Mouse (Mus musculus) neural tube, embryonic 14.5 days (tissue): Measurements from ENCODE around the gene Washc2. TPM values are rescaled to one million over a fixed set of nuclear protein-coding genes. Genes with fewer than 3 reads are reported as not detected.

Experiments used
- ATAC-seq: fragments of 200-750 bp; cut with Nextera tagmentation; 2 replicates; pipeline ENCODE4 v1.8.0; 2017; ENCODE audit warnings: low read depth, mild to moderate bottlenecking, moderate TSS enrichment, moderate library complexity
- H3K27ac ChIP-seq: fragments of 300-500 bp; sonication (generic); 2 replicates; pipeline ENCODE4 v1.5.1; 2014; ENCODE audit warnings: low read depth, mild to moderate bottlenecking, control low read depth, low read length, moderate library complexity, mixed read lengths
- H3K27me3 ChIP-seq: fragments of 300-500 bp; sonication (generic); 2 replicates; pipeline ENCODE4 v1.6.1; 2014; ENCODE audit warnings: low read length; ENCODE audit not compliant: control insufficient read depth, insufficient read depth
- H3K36me3 ChIP-seq: fragments of 300-500 bp; sonication (generic); 2 replicates; pipeline ENCODE4 v1.6.1; 2014; ENCODE audit warnings: low read length, mixed read lengths; ENCODE audit not compliant: control insufficient read depth, insufficient read depth
- H3K4me1 ChIP-seq: fragments of 300-500 bp; sonication (generic); 2 replicates; pipeline ENCODE4 v1.6.1; 2014; ENCODE audit warnings: low read length; ENCODE audit not compliant: control insufficient read depth, insufficient read depth
- H3K4me2 ChIP-seq: fragments of 300-500 bp; sonication (generic); 2 replicates; pipeline ENCODE4 v1.6.1; 2014; ENCODE audit warnings: mild to moderate bottlenecking, low read depth, low read length, control low read depth
- H3K4me3 ChIP-seq: fragments of 300-500 bp; sonication (generic); 2 replicates; pipeline ENCODE4 v1.5.1; 2014; ENCODE audit warnings: low read depth, low read length, control low read depth, mixed read lengths
- H3K9ac ChIP-seq: fragments of 300-500 bp; sonication (generic); replicated peaks from 2 replicates; pipeline ENCODE4 v1.6.1; 2014; ENCODE audit warnings: low read depth, mild to moderate bottlenecking, control low read depth, low read length, mixed read lengths
- H3K9me3 ChIP-seq: fragments of 300-500 bp; sonication (generic); 2 replicates; pipeline ENCODE4 v1.6.1; 2016; ENCODE audit warnings: low read length; ENCODE audit not compliant: control insufficient read depth
- WGBS: fragments of 180-500 bp; shearing (Covaris S2); extraction: QIAGEN DNeasy Blood & Tissue Kit; methylation state at CpG from one replicate; pipeline ENCODE4 v1.1.7; 2014; 5-methylcytosine and 5-hydroxymethylcytosine counted together
- polyA plus RNA-seq: library from polyadenylated mRNA; unstranded; fragments of >200 nt; fragmentation: Nextera tagmentation; extraction: Ambion mirVana; gene quantifications from 2 replicates; pipeline ENCODE4 v1.2.1, GENCODE M21; 2014

Gene Washc2
- polyA plus RNA-seq, 1 experiment from 2014 or later, result 65.6 TPM

GRCm38 (mm10) chr6:116275695-116276094 is 67.9 kb downstream of the Washc2 start:
- Histone ChIP-seq H3K9me3 (no peaks in the 10 kb centered on the region), H3K27ac (no peak overlapping the region), H3K4me1 (no peaks in the 10 kb centered on the region), H3K27me3 (no peaks in the 10 kb centered on the region), H3K9ac (no peak overlapping the region), H3K4me3 (no peak overlapping the region), H3K36me3 (no peaks in the 10 kb centered on the region), H3K4me2 (no peak overlapping the region)
- 79% methylated on average over 4 of the region's 4 CpGs for WGBS
- ATAC-seq, result no peak

DNA sequence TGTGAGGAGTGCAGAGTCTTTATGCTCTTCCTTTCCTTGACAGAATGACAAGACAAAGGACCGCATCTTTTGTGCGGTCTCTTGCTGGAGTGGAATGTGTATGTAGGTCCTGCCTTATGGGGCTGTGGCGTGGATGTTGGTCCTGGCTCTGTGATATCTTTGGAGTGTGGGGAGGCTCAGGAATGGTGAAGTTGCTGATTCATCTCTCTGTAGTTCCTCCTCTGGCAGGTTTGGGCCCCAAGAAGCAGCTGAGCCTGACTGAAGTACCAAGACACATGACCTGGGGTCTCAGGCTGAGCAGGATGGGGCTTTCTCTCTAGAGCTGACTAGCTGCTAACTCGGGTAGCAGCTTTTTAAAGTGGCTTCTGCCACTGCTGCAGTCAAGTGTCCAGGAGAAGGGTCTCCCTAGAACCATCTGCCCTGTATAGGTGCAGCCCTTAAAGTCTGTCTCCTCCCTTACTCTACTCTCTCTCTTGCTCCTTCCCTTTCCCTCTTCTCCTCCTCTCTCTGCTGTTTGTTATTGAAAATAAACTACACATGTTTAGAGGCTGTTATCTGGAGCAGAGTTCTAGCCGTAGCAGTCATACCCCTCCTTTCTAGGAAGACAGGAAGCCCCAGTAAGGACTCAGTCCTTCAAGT is 71.0 kb downstream of the Washc2 start:
- Histone ChIP-seq H3K9ac (no peak overlapping the region), H3K36me3 (no peaks in the 10 kb centered on the region), H3K4me1 (no peaks in the 10 kb centered on the region), H3K27ac (no peak overlapping the region), H3K9me3 (no peaks in the 10 kb centered on the region), H3K27me3 (no peaks in the 10 kb centered on the region), H3K4me2 (no peak overlapping the region), H3K4me3 (no peak overlapping the region)
- no peak for ATAC-seq
- 81% methylated on average over 5 of the region's 5 CpGs for WGBS

GRCm38 (mm10) chr6:116281014-116281413 is 73.2 kb downstream of the Washc2 start:
- Histone ChIP-seq H3K27me3 (no peaks in the 10 kb centered on the region), H3K4me2 (no peak overlapping the region), H3K4me1 (no peaks in the 10 kb centered on the region), H3K27ac (no peak overlapping the region), H3K36me3 (no peaks in the 10 kb centered on the region), H3K4me3 (no peak overlapping the region), H3K9ac (no peak overlapping the region), H3K9me3 (no peaks in the 10 kb centered on the region)
- WGBS, result 96% methylated on average over 13 of the region's 13 CpGs
- ATAC-seq, result no peak

GRCm38 (mm10) chr6:116282546-116282945 is 74.7 kb downstream of the Washc2 start:
- ATAC-seq, result no peak
- no peaks in the 10 kb centered on the region for H3K36me3 ChIP-seq
- no peak overlapping the region for H3K4me2 ChIP-seq
- no peaks in the 10 kb centered on the region for H3K4me1 ChIP-seq
- no peak overlapping the region for H3K27ac ChIP-seq
- WGBS, result 53% methylated on average over 4 of the region's 4 CpGs
- no peaks in the 10 kb centered on the region for H3K9me3 ChIP-seq
- no peak overlapping the region for H3K9ac ChIP-seq
- H3K27me3 ChIP-seq, result no peaks in the 10 kb centered on the region
- no peak overlapping the region for H3K4me3 ChIP-seq

DNA sequence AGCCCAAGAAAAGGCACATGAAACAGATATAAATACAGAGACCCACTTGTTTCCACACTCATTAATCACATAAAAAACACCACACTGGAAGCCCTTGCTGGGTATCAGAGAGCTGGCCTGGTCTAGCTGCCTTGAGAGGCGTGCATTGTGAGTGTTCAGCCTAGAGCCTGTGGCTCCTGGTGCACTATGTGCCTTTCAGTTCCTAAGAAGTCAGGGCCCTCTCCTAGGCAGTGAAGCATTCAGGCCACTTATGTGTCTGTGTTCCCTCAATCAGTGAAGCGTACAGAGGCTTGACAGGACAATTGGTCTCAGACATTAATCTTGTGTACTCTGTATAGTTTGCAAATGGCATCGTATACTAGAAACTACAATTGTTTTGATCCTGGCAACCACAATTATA is 75.4 kb downstream of the Washc2 start:
- H3K27ac ChIP-seq, result no peak overlapping the region
- H3K9ac ChIP-seq, result no peak overlapping the region
- no peaks in the 10 kb centered on the region for H3K27me3 ChIP-seq
- H3K9me3 ChIP-seq, result no peaks in the 10 kb centered on the region
- no peaks in the 10 kb centered on the region for H3K4me1 ChIP-seq
- H3K4me3 ChIP-seq, result no peak overlapping the region
- H3K36me3 ChIP-seq, result no peaks in the 10 kb centered on the region
- no peak overlapping the region for H3K4me2 ChIP-seq
- ATAC-seq, result no peak
- WGBS, result 44% methylated on average over 3 of the region's 3 CpGs

- no peak for ATAC-seq
- no peaks in the 10 kb centered on the region for H3K4me1 ChIP-seq
- no peak overlapping the region for H3K4me3 ChIP-seq
- no peak overlapping the region for H3K4me2 ChIP-seq
- H3K9ac ChIP-seq, result no peak overlapping the region
- no peaks in the 10 kb centered on the region for H3K36me3 ChIP-seq
- no peaks in the 10 kb centered on the region for H3K27me3 ChIP-seq
- no peaks in the 10 kb centered on the region for H3K9me3 ChIP-seq
- H3K27ac ChIP-seq, result no peak overlapping the region
- 95% methylated on average over 4 of the region's 4 CpGs for WGBS
Observed at GRCm38 (mm10) chr6:116286321-116286720, 78.5 kb downstream of the Washc2 start.

DNA sequence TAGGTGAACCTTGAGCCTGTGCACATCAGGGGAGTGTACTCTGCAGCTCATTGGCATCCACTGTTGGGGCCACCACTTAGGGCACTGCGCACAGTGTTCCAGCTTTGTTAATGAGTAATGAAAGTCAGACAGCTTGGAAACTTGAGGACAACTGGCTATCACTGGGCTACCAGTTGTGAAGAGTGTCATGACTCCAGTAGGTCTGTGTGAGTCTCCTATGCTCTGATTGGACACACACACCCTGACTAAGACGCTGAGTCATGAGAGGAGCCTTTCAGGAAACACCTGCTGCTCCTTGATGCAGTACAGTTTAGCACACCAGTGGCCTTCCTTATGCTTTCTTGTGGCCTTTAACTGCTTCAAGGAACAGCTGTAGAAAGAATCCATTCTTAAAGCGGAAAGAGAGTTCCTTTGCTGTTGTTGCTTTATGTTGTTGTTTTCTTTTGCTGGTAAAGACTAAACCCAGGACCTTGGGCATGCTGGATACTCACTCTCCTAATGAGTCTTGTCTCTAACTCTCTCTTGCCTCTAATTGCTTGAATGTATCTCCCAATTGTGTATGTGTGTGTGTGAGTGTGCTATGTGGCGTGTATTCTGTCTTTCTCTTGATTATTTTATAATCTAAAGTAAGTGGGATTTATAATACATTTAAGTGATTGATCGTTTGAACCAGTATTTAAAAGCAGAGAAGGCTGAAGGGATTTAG is 79.2 kb downstream of the Washc2 start:
- H3K4me1 ChIP-seq, result no peaks in the 10 kb centered on the region
- H3K27ac ChIP-seq, result no peak overlapping the region
- H3K4me3 ChIP-seq, result no peak overlapping the region
- H3K4me2 ChIP-seq, result no peak overlapping the region
- no peak for ATAC-seq
- H3K9me3 ChIP-seq, result no peaks in the 10 kb centered on the region
- H3K27me3 ChIP-seq, result no peaks in the 10 kb centered on the region
- WGBS, result 81% methylated on average over 5 of the region's 5 CpGs
- H3K36me3 ChIP-seq, result no peaks in the 10 kb centered on the region
- H3K9ac ChIP-seq, result no peak overlapping the region

- WGBS, result 90% methylated on average over 2 of the region's 2 CpGs
- Histone ChIP-seq H3K9ac (no peak overlapping the region), H3K4me3 (no peak overlapping the region), H3K4me2 (no peak overlapping the region), H3K36me3 (no peaks in the 10 kb centered on the region), H3K4me1 (no peaks in the 10 kb centered on the region), H3K27ac (no peak overlapping the region), H3K27me3 (no peaks in the 10 kb centered on the region), H3K9me3 (no peaks in the 10 kb centered on the region)
- ATAC-seq, result no peak
Observed at GRCm38 (mm10) chr6:116311411-116311810, 103.6 kb downstream of the Washc2 start.
